Mouse (Mus musculus) heart, postnatal 0 days (tissue): ENCODE measurements around the gene Magel2. TPM values are rescaled to one million over a fixed set of nuclear protein-coding genes. Genes with fewer than 3 reads are reported as not detected.

Experiments
- ATAC-seq: fragments of 200-750 bp; cut with Nextera tagmentation; 2 replicates; pipeline ENCODE4 v1.8.0; 2017; ENCODE audit warnings: low read depth, moderate number of reproducible peaks, moderate library complexity; ENCODE audit not compliant: insufficient read depth
- DNase-seq: peaks from one replicate; pipeline ENCODE4 v3.0.0-alpha.2; 2016; ENCODE audit warnings: low spot score
- H3K27ac ChIP-seq: fragments of 300-500 bp; sonication (generic); 2 replicates; pipeline ENCODE4 v1.5.1; 2014; ENCODE audit warnings: low read depth, mild to moderate bottlenecking
- H3K27me3 ChIP-seq: fragments of 300-500 bp; sonication (generic); 2 replicates; pipeline ENCODE4 v1.6.1; 2014; ENCODE audit warnings: low read length, mixed read lengths; ENCODE audit not compliant: control insufficient read depth, insufficient read depth
- H3K36me3 ChIP-seq: fragments of 300-500 bp; sonication (generic); replicated peaks from 2 replicates; pipeline ENCODE4 v1.6.1; 2014; ENCODE audit warnings: low read length, mixed read lengths; ENCODE audit not compliant: control insufficient read depth, insufficient read depth
- H3K4me1 ChIP-seq: fragments of 300-500 bp; sonication (generic); 2 replicates; pipeline ENCODE4 v1.6.1; 2014; ENCODE audit warnings: antibody characterized with exemption; ENCODE audit not compliant: control insufficient read depth, insufficient read depth
- H3K4me2 ChIP-seq: fragments of 300-500 bp; sonication (generic); 2 replicates; pipeline ENCODE4 v1.6.1; 2014; ENCODE audit warnings: low read depth, mild to moderate bottlenecking, low read length, moderate library complexity
- H3K4me3 ChIP-seq: fragments of 300-500 bp; sonication (generic); 2 replicates; pipeline ENCODE4 v1.5.1; 2014; ENCODE audit warnings: low read depth, low read length
- H3K9ac ChIP-seq: fragments of 300-500 bp; sonication (generic); replicated peaks from 2 replicates; pipeline ENCODE4 v1.6.1; 2014; ENCODE audit warnings: low read depth, low read length, mixed read lengths
- H3K9me3 ChIP-seq: fragments of 300-500 bp; sonication (generic); replicated peaks from 2 replicates; pipeline ENCODE4 v1.6.1; 2016; ENCODE audit warnings: low read length; ENCODE audit not compliant: control insufficient read depth
- CTCF ChIP-seq: IDR thresholded peaks from 2 replicates; pipeline ENCODE4 v1.5.1; 2016; ENCODE audit warnings: antibody characterized with exemption, control low read depth, low read depth
- EP300 ChIP-seq: IDR thresholded peaks from 2 replicates; pipeline ENCODE4 v1.6.1; 2016; ENCODE audit warnings: antibody characterized with exemption, low read depth
- WGBS: fragments of 180-500 bp; shearing (Covaris S2); extraction: QIAGEN DNeasy Blood & Tissue Kit; methylation state at CpG from one replicate; pipeline ENCODE4 v1.1.7; 2014; 5-methylcytosine and 5-hydroxymethylcytosine counted together
- polyA plus RNA-seq: library from polyadenylated mRNA; unstranded; fragments of >200 nt; fragmentation: Nextera tagmentation; extraction: Ambion mirVana; gene quantifications from 2 replicates; pipeline ENCODE4 v1.2.1, GENCODE M21; 2015
- total RNA-seq: library from RNA; depleted of rRNA; stranded (reverse); fragments of >200 nt; gene quantifications from 2 replicates; pipeline ENCODE4 v1.2.3, GENCODE M21; 2014; ENCODE audit warnings: low replicate concordance

Gene Magel2
- total and polyA plus RNA-seq, 2 experiments from 2014 or later = 0.33 to 0.46 TPM

- no peaks in the 10 kb centered on the region for H3K9me3 ChIP-seq
- H3K9ac ChIP-seq = no peak overlapping the region
- no peak overlapping the region for H3K4me3 ChIP-seq
- H3K4me2 ChIP-seq = no peak overlapping the region
- no peaks in the 10 kb centered on the region for H3K27me3 ChIP-seq
- ATAC-seq (no peak), DNase-seq (no peak)
- H3K36me3 ChIP-seq = no peaks in the 10 kb centered on the region
- H3K4me1 ChIP-seq = no peaks in the 10 kb centered on the region
- WGBS = 38% methylated on average over 8 of the region's 8 CpGs
- no peak overlapping the region for H3K27ac ChIP-seq
- TF ChIP-seq EP300 = no peak
- no peak for TF ChIP-seq CTCF
Measured at GRCm38 (mm10) chr7:62351266-62351665, 25.5 kb upstream of the Magel2 start.

GRCm38 (mm10) chr7:62365039-62365636, 11.7 kb upstream of the Magel2 start:
- no peak for ATAC-seq
- H3K4me3 ChIP-seq = no peak overlapping the region
- H3K27ac ChIP-seq = no peak overlapping the region
- H3K27me3 ChIP-seq = no peaks in the 10 kb centered on the region
- H3K36me3 ChIP-seq = no peaks in the 10 kb centered on the region
- H3K4me2 ChIP-seq = no peak overlapping the region
- 53% methylated on average over 7 of the region's 7 CpGs for WGBS
- no peak for TF ChIP-seq CTCF
- TF ChIP-seq EP300 = no peak
- H3K9ac ChIP-seq = no peak overlapping the region
- H3K9me3 ChIP-seq = no peaks in the 10 kb centered on the region
- no peak for DNase-seq
- no peaks in the 10 kb centered on the region for H3K4me1 ChIP-seq

- Histone ChIP-seq H3K27me3 (no peaks in the 10 kb centered on the region), H3K9me3 (no peaks in the 10 kb centered on the region), H3K9ac (no peak overlapping the region), H3K4me1 (no peaks in the 10 kb centered on the region), H3K27ac (no peak overlapping the region), H3K4me3 (no peak overlapping the region), H3K4me2 (no peak overlapping the region), H3K36me3 (no peaks in the 10 kb centered on the region)
- ATAC-seq = no peak
- no peak for DNase-seq
- TF ChIP-seq EP300 (no peak), CTCF (no peak)
- WGBS = 67% methylated on average over 8 of the region's 8 CpGs
Measured at GRCm38 (mm10) chr7:62366730-62367129, 10.1 kb upstream of the Magel2 start.

GRCm38 (mm10) chr7:62375658-62376057, 1.2 kb upstream of the Magel2 start:
- WGBS = 18% methylated on average over 4 of the region's 4 CpGs
- DNase-seq (no peak), ATAC-seq (no peak)
- Histone ChIP-seq H3K4me2 (no peak overlapping the region), H3K9me3 (no peaks in the 10 kb centered on the region; the same call in 1 of the 2 replicates), H3K4me1 (no peaks in the 10 kb centered on the region), H3K9ac (no peak overlapping the region), H3K27ac (no peak overlapping the region), H3K4me3 (no peak overlapping the region), H3K36me3 (no peaks in the 10 kb centered on the region), H3K27me3 (peaks cover 8% of the 10 kb centered on the region; the same call in 1 of the 2 replicates)
- TF ChIP-seq EP300 (no peak), CTCF (peak; percentile 41)

GRCm38 (mm10) chr7:62377313-62377712, 503 bp downstream of the Magel2 start:
- peak overlapping the region; percentile 47 for H3K4me2 ChIP-seq
- no peaks in the 10 kb centered on the region; the same call in 1 of the 2 replicates for H3K9me3 ChIP-seq
- DNase-seq (no peak), ATAC-seq (0 out of 2 replicates have a peak, but pooled peaks have one; percentile 27)
- H3K9ac ChIP-seq = no peak overlapping the region
- peak overlapping the region; percentile 36 for H3K4me3 ChIP-seq
- H3K36me3 ChIP-seq = no peaks in the 10 kb centered on the region
- H3K27ac ChIP-seq = no peak overlapping the region
- 29% methylated on average over 14 of the region's 14 CpGs for WGBS
- no peaks in the 10 kb centered on the region for H3K4me1 ChIP-seq
- H3K27me3 ChIP-seq = peaks cover 8% of the 10 kb centered on the region; the same call in 1 of the 2 replicates
- TF ChIP-seq CTCF (no peak), EP300 (no peak)

GRCm38 (mm10) chr7:62378529-62378928, 1.7 kb downstream of the Magel2 start:
- Histone ChIP-seq H3K36me3 (no peaks in the 10 kb centered on the region), H3K4me1 (no peaks in the 10 kb centered on the region), H3K27me3 (peaks cover 8% of the 10 kb centered on the region; the same call in 1 of the 2 replicates), H3K9ac (no peak overlapping the region), H3K4me2 (no peak overlapping the region), H3K27ac (no peak overlapping the region), H3K4me3 (no peak overlapping the region), H3K9me3 (no peaks in the 10 kb centered on the region; the same call in 1 of the 2 replicates)
- DNase-seq = no peak
- TF ChIP-seq CTCF (no peak), EP300 (no peak)
- 84% methylated on average over 9 of the region's 9 CpGs for WGBS
- no peak for ATAC-seq
